ENCODE assay signal across 8 mouse cellular contexts in the genomic region with DNA sequence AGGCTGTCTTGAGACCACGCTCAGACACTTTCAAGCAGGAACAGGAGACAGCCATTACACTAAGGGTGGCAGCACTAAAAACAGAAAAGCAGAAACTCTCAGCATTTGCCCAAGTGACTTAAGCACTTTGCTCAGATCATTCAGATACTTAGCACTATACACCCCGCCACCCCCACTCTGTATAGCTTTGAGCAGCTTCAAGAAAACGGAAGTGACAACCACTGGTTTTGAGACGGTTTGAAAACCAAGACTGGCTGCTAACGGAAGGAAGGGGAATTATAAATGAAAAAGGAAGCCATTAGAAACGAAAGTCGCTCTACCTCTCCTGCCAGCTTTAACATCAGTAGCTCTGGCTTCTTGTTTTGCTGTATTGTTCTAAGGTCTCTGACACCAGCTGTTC. TPM values are rescaled to one million over a fixed set of nuclear protein-coding genes. Genes with fewer than 3 reads are reported as not detected.
DNase-seq lines count a peak whose midpoint lies in the region; ATAC-seq lines count a peak whose summit lies in the region.

No protein-coding gene starts in this region.

- no peak overlapping the region for H3K4me2 ChIP-seq in lung, embryonic 16.5 days (ENCODE audit: low read depth, low read length)
- H3K4me2 ChIP-seq in stomach, embryonic 14.5 days (replicated peaks; ENCODE audit: low read depth, low read length): no peak overlapping the region

- no peak for ATAC-seq in lung, embryonic 16.5 days (ENCODE audit: low read depth)
- no peak for ATAC-seq in stomach, embryonic 14.5 days (ENCODE audit: insufficient number of reproducible peaks, insufficient read depth, low FRiP score, low read depth)

- H3K9me3 ChIP-seq in lung, embryonic 16.5 days (ENCODE audit: control insufficient read depth, low read length): no peaks in the 10 kb centered on the region
- H3K9me3 ChIP-seq in stomach, embryonic 14.5 days (ENCODE audit: control insufficient read depth, low read depth, low read length): no peaks in the 10 kb centered on the region

- peaks cover 13% of the 10 kb centered on the region for H3K4me1 ChIP-seq in lung, embryonic 16.5 days (replicated peaks; ENCODE audit: control insufficient read depth, insufficient read depth, low read length)
- peaks cover 22% of the 10 kb centered on the region for H3K4me1 ChIP-seq in stomach, embryonic 14.5 days (ENCODE audit: control insufficient read depth, insufficient read depth, low read length)

- 69% methylated on average over 7 of the region's 7 CpGs for WGBS in lung, embryonic 16.5 days
- WGBS in stomach, embryonic 14.5 days: 76% methylated on average over 7 of the region's 7 CpGs

- H3K9ac ChIP-seq in lung, embryonic 16.5 days (ENCODE audit: low read length): no peak overlapping the region
- no peak overlapping the region for H3K9ac ChIP-seq in stomach, embryonic 14.5 days (replicated peaks; ENCODE audit: low read depth, low read length)

- H3K36me3 ChIP-seq in lung, embryonic 16.5 days (ENCODE audit: control insufficient read depth, insufficient read depth, low read length): 0 out of 2 replicates have a peak, but pooled peaks cover 3% of the 10 kb centered on the region
- peaks cover 4% of the 10 kb centered on the region; the same call in 1 of the 2 replicates for H3K36me3 ChIP-seq in stomach, embryonic 14.5 days (ENCODE audit: control insufficient read depth, insufficient read depth, low read length)

- H3K27ac ChIP-seq in lung, embryonic 16.5 days (ENCODE audit: low read length): peak overlapping the region; percentile 28
- peak overlapping the region; percentile 27; the same call in 1 of the 2 replicates for H3K27ac ChIP-seq in stomach, embryonic 14.5 days (ENCODE audit: low read length)

- peak; percentile 65 for DNase-seq in layer of hippocampus, adult 11-12 months (ENCODE audit: low spot score)
- DNase-seq in layer of hippocampus, postnatal 36 days: no peak
- DNase-seq in brain, adult 2 months (ENCODE audit: low read depth, low spot score): peak; percentile 64
- DNase-seq in cerebellum, adult 11 months: no peak
- no peak for DNase-seq in urinary bladder, postnatal 10 days (ENCODE audit: low spot score)
- DNase-seq in retina, embryonic 14.5 days (ENCODE audit: low spot score): no peak

- no peaks in the 10 kb centered on the region for H3K27me3 ChIP-seq in lung, embryonic 16.5 days (ENCODE audit: control insufficient read depth, insufficient read depth, low read depth, low read length)
- H3K27me3 ChIP-seq in stomach, embryonic 14.5 days (ENCODE audit: control insufficient read depth, insufficient read depth, low read length): no peaks in the 10 kb centered on the region

- H3K4me3 ChIP-seq in lung, embryonic 16.5 days (ENCODE audit: low read length): no peak overlapping the region
- H3K4me3 ChIP-seq in stomach, embryonic 14.5 days (ENCODE audit: low read depth, low read length): no peak overlapping the region

RNA-seq across cellular contexts. Expression of gene Ppp6r1, which starts 5.0 kb away (rescaled TPM):
- total RNA-seq in layer of hippocampus, postnatal 36 days (2021): 100 to 1,000 TPM; 134 to 136 TPM
- 3.5 and 3.9 TPM in 2 replicates for polyA plus RNA-seq in lung, embryonic 16.5 days (2015; fragmentation: Nextera tagmentation; extraction: Ambion mirVana)
- polyA plus RNA-seq in stomach, embryonic 14.5 days (2014; fragmentation: Nextera tagmentation; extraction: Ambion mirVana): 10.2 and 11.7 TPM in 2 replicates

RNA-seq across cellular contexts. Expression of gene Tmem86b, which starts 22.6 kb away (rescaled TPM):
- total RNA-seq in layer of hippocampus, postnatal 36 days (2021): 10 to 100 TPM; 14.4 to 21.5 TPM
- polyA plus RNA-seq in lung, embryonic 16.5 days (2015; fragmentation: Nextera tagmentation; extraction: Ambion mirVana): 0.69 and 1.7 TPM in 2 replicates
- polyA plus RNA-seq in stomach, embryonic 14.5 days (2014; fragmentation: Nextera tagmentation; extraction: Ambion mirVana): 1.4 and 1.6 TPM in 2 replicates

RNA-seq across cellular contexts. Expression of gene Hspbp1, which starts 31.1 kb away (rescaled TPM):
- 10 to 100 TPM; 85.2 to 87.6 TPM for total RNA-seq in layer of hippocampus, postnatal 36 days (2021)
- 85.7 and 90.9 TPM in 2 replicates for polyA plus RNA-seq in lung, embryonic 16.5 days (2015; fragmentation: Nextera tagmentation; extraction: Ambion mirVana)
- polyA plus RNA-seq in stomach, embryonic 14.5 days (2014; fragmentation: Nextera tagmentation; extraction: Ambion mirVana): 84.8 and 94.2 TPM in 2 replicates

RNA-seq across cellular contexts. Expression of gene Brsk1, which starts 36.6 kb away (rescaled TPM):
- total RNA-seq in layer of hippocampus, postnatal 36 days (2021): 100 to 1,000 TPM; 325 to 344 TPM
- polyA plus RNA-seq in lung, embryonic 16.5 days (2015; fragmentation: Nextera tagmentation; extraction: Ambion mirVana): 0.68 and 0.74 TPM in 2 replicates
- polyA plus RNA-seq in stomach, embryonic 14.5 days (2014; fragmentation: Nextera tagmentation; extraction: Ambion mirVana): 2.3 and 4.0 TPM in 2 replicates

RNA-seq across cellular contexts. Expression of gene Ptprh, which starts 49.9 kb away (rescaled TPM):
- total RNA-seq in layer of hippocampus, postnatal 36 days (2021): under 1 TPM; 0.28 to 0.40 TPM
- polyA plus RNA-seq in lung, embryonic 16.5 days (2015; fragmentation: Nextera tagmentation; extraction: Ambion mirVana): not detected in 2 replicates
- polyA plus RNA-seq in stomach, embryonic 14.5 days (2014; fragmentation: Nextera tagmentation; extraction: Ambion mirVana): not detected in 2 replicates

Comparison
In these comparisons a context has a peak if more than half of its experiments do, and no peak if none do; other contexts are left out.
1. DNase-seq: peak in layer of hippocampus, adult 11-12 months (single experiment) and brain, adult 2 months (single experiment); none in layer of hippocampus, postnatal 36 days (0 of 2), cerebellum, adult 11 months (single experiment), urinary bladder, postnatal 10 days (single experiment) and retina, embryonic 14.5 days (single experiment).